Mouse (Mus musculus): Measurements from ENCODE around the gene Cercam.

GRCm38 (mm10) chr2:29835391-29835899 lies 33.5 kb upstream of the Cercam start:
- TF ChIP-seq CTCF (IDR thresholded peaks at IDR 0.05; ENCODE audit: low read depth, low read length) (no peak), POLR2A (IDR thresholded peaks at IDR 0.05; ENCODE audit: borderline replicate concordance, low read depth, low read length) (no peak)
